Mouse (Mus musculus) bone marrow, adult 2 months (tissue): ENCODE data around the gene Rbp2. TPM values are rescaled to one million over a fixed set of nuclear protein-coding genes. Genes with fewer than 3 reads are reported as not detected.

Experiments
- H3K27ac ChIP-seq: fragments of 200-500 bp; 2 replicates; pipeline ENCODE4 v1.5.1; 2012; ENCODE audit warnings: low read depth, mild to moderate bottlenecking, control low read depth, inconsistent platforms, low read length; ENCODE audit not compliant: control insufficient read depth, poor library complexity, insufficient read depth
- H3K4me1 ChIP-seq: fragments of 200-500 bp; 2 replicates; pipeline ENCODE4 v1.6.1; 2011; ENCODE audit warnings: low read length; ENCODE audit not compliant: control insufficient read depth, insufficient read depth
- H3K4me3 ChIP-seq: fragments of 200-500 bp; replicated peaks from 2 replicates; pipeline ENCODE3; 2011; ENCODE audit warnings: mild to moderate bottlenecking, low read depth, low read length, control low read depth; ENCODE audit not compliant: control insufficient read depth
- CTCF ChIP-seq: fragments of 200-500 bp; IDR thresholded peaks from 2 replicates; pipeline ENCODE4 v1.5.1; 2011; ENCODE audit warnings: low read length, control low read depth; ENCODE audit not compliant: control insufficient read depth, insufficient read depth
- POLR2A ChIP-seq: fragments of 200-500 bp; IDR thresholded peaks from 2 replicates; pipeline ENCODE4 v1.6.1; 2011; ENCODE audit warnings: low read depth, mild to moderate bottlenecking, control low read depth, low read length, borderline replicate concordance; ENCODE audit not compliant: control insufficient read depth
- WGBS: fragments of 180-500 bp; shearing (Covaris S2); methylation state at CpG from one replicate; pipeline ENCODE4 v1.1.7; 2018; 5-methylcytosine and 5-hydroxymethylcytosine counted together
- polyA plus RNA-seq: library from polyadenylated mRNA; stranded (reverse); fragments of >200 nt; gene quantifications from 2 replicates; pipeline ENCODE4 v1.2.4, GENCODE M21; 2011; ENCODE audit warnings: low replicate concordance; ENCODE audit not compliant: missing spikeins, insufficient read depth, insufficient read length

Rbp2 gene
- polyA plus RNA-seq = not detected in 2 replicates

DNA sequence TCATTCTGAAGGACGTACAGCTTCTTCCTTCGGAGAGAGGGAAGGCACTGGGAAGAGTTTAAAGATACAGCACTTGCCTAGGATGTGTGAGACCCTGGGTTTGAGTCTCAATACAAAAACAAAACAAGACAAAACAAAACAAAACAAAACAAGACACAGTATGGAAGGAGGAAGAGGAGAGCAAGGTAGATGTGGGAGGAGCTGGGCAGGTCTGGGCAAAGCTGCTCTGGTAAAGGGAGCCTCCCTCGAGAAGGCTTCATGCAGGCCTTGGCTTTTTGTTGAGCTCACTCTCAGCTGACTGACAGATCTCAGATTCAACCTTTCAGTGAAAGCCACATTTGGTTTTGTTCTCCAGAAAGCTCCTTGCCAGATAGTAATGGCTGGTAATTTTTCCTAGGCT, at the start of gene Rbp2:
Gene Rbp2, plus strand, starts transcription at position 301 of the 400 bp plus-strand sequence.
- WGBS = 88% methylated on average over 3 of the region's 3 CpGs

DNA sequence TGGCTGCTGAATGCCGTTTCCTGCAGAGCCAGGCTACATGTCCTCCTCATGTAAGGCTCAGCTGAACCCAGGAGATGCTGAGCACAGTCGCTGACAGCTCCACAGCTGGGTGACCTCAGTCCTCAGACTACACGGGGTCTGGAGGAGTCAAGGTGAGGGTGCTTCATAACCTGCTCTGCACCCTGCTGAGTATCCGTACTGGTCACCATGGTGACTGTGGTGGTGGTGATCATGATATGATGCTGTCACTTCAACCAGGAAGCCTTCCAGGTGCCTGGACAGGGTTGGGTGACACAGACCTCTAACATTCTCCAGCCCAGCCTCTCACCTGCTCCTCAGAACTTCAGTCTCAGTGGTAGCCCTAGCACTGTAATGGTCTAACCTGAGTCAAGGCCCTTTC, 48.1 kb upstream of the Rbp2 start:
- TF ChIP-seq POLR2A = no peak
- no peak for TF ChIP-seq CTCF
- H3K4me1 ChIP-seq = no peaks in the 10 kb centered on the region
- no peak overlapping the region for H3K4me3 ChIP-seq
- no peak overlapping the region for H3K27ac ChIP-seq
- WGBS = 80% methylated on average over 4 of the region's 4 CpGs

More for the DNA sequence above, at the start of gene Rbp2:
- TF ChIP-seq CTCF (no peak), POLR2A (no peak)
- Histone ChIP-seq H3K27ac (no peak within 1 kb of the TSS), H3K4me1 (no peaks in the 10 kb centered on the region), H3K4me3 (no peak within 1 kb of the TSS)

DNA sequence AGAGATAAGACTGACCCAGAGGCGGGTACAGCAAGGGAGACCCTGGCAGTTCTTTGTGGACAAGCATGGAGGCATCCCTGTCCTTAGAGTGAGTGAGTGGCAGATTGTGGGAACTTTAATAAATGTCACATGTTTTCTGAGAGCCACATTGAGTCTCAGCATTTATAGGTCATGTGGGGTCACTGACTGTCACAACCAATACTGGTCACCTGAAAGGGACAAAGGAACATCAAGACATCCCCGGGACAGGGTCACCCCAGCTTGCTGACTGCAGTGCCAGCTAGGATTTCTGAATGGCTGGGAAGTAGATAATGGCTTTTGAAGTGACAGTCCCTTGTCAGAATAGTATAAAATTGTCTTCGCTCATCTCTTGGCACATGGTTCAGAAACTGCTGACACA, 46.8 kb upstream of the Rbp2 start:
- TF ChIP-seq POLR2A (no peak), CTCF (no peak)
- 74% methylated on average over 3 of the region's 3 CpGs for WGBS
- H3K4me1 ChIP-seq = no peaks in the 10 kb centered on the region

DNA sequence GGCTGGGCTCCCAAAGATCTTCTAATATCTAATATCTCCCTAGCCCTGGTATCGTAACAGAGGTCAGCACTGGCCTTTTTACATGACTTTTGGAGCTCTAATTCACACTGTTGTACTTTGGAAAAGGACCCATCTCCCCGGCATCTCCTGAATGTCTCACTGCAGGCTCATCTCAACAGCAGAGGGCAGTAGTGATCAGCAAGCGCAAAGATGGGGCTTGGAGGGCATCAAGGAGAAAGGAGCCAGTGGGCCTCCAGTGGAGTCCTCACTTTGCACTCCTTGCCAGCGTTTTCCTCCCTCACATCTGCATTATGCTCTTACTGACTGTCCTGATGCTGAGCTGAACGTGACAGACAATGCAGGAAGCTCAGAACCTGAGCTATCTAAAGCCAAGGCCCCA, 43.3 kb upstream of the Rbp2 start:
- H3K27ac ChIP-seq = no peak overlapping the region
- TF ChIP-seq POLR2A = no peak
- TF ChIP-seq CTCF = peak; percentile 26; the same call in 1 of the 2 replicates
- H3K4me1 ChIP-seq = no peaks in the 10 kb centered on the region
- 26% methylated on average over 5 of the region's 5 CpGs for WGBS
- H3K4me3 ChIP-seq = no peak overlapping the region

More for the DNA sequence above, 46.8 kb upstream of the Rbp2 start:
- H3K4me3 ChIP-seq = no peak overlapping the region
- no peak overlapping the region for H3K27ac ChIP-seq

DNA sequence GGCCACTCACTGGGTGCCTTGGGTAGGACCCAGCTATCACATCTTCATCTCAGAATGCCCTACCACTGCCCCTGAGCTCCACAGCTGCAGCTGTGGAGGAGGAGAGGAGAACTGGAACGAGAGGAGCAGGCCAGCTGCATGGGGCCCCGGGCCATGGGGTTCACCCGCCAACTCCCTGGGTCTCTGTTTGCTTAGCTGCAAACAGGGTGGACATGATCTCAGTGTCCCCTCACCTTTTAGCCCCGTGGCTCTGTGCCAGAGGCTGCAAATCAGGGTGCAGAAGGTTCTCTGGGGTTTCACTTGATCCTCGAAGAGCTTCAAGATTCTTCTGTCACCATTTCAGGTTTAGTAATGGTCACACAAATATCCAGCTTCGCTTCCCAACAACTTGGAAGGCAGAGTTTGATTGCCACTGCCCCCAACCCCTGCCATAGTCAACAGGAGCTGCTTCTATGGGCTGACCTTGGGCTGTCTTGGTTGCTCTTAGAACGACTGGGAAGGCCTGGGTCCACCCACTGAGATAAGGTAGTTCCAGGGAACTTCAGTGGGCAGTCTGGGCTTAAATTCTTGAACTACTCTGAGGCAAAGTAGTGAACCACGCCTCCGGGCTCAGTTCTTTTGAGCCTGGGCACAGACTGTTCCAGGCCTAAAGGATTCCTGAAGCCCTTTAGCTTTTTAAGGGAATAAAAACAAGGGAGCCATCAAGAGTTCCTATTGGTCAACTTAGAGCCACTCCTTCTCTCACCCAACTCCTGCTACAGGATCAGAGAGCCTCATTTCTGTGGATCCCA, 40.4 kb upstream of the Rbp2 start:
- TF ChIP-seq CTCF = no peak
- no peak for TF ChIP-seq POLR2A
- no peaks in the 10 kb centered on the region for H3K4me1 ChIP-seq
- no peak overlapping the region; the same call in 1 of the 2 replicates for H3K27ac ChIP-seq
- 70% methylated on average over 9 of the region's 9 CpGs for WGBS
- no peak overlapping the region for H3K4me3 ChIP-seq

DNA sequence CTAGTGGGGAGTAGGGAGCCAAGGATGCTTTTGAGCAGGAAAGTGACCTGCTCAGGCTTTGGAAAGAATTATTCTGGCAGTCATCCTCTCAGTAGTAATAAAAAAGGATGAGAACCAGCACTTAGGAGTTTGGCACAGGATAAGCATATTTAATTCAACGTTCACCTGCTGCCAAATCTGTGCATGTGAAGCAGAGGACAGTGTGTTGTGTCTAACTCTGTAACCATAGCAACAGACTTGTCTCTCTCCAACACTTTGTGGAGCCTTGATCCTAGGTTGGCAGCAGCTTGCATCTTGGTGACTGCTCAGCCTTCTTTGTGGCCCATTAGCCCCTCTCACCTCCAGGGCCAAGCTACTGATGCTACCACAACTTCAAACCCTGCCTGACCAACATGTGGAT, 34.9 kb upstream of the Rbp2 start:
- no peak overlapping the region for H3K27ac ChIP-seq
- no peak for TF ChIP-seq POLR2A
- no peak for TF ChIP-seq CTCF
- H3K4me3 ChIP-seq = no peak overlapping the region
- no peaks in the 10 kb centered on the region for H3K4me1 ChIP-seq
- 87% methylated on average over 1 of the region's 1 CpGs for WGBS

DNA sequence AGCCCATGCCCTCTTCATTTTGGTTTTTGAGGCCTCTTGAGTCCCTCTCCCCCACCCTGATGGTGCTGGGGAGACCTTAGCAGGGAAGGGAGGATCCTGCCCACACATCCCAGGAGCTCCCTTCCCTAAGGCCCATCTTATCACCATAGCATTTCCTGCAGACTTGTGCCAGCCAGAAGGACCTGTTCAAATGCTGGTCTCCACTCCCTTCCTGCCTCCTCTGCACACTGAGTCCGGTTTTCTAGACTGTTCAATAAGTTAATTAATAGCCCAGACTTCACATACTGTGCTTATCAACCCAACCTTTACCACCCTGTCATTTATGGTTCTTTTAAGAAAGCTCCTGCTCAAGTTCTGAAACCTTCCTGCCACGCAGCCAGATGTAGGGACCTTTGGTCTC, 19.2 kb upstream of the Rbp2 start:
- Histone ChIP-seq H3K4me1 (no peaks in the 10 kb centered on the region), H3K27ac (no peak overlapping the region), H3K4me3 (no peak overlapping the region)
- TF ChIP-seq POLR2A = no peak
- TF ChIP-seq CTCF = no peak
- WGBS = 62% methylated on average over 2 of the region's 2 CpGs

DNA sequence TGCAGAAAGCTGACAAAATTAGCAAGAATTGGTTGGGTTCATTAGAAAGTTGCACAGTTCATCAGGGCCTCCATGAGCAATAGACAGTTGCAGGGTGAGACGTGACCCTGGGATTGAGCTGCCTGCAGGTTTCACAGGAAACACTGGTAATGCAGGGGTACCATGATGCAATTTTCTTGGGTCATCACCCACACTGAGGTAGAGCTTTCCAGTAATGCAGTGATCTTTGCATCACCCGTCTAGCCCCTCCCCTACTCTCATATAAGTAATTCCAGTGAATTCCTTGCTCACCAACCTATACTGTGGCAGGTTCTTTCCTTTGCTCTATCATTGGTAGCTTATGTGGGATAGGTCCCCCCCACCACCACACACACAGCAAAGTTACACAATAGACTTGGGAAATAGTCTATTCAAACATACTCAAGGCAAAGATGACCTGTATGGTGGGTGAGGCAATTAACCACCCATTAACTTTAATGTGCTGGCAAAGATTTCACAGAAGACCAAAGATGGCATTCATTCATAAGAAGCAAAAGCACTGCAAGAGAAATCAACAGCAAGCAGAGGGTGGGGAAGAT, 5.7 kb upstream of the Rbp2 start:
- Histone ChIP-seq H3K27ac (no peak overlapping the region), H3K4me3 (no peak overlapping the region), H3K4me1 (no peaks in the 10 kb centered on the region)
- WGBS = 36% methylated on average over 2 of the region's 2 CpGs
- TF ChIP-seq POLR2A (no peak), CTCF (no peak)

DNA sequence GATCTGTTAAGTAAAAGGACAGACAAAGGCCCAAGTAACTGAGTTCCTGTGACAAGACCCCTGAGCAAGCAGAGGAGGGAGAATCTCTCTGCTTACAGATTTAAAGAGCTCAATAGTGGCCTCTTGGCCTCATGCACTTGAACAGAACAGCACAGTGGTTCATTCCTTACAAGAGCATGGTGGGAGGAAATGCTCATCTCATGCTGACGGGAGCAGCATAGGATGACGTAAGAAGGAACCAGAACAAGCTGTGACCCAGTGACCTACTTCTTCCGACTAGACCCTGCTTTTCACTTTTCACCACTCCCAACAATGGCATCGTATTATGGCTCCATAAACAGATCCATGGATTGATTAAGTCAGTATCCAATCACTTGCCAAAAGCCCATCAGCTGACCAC, 3.7 kb upstream of the Rbp2 start:
- 52% methylated on average over 4 of the region's 4 CpGs for WGBS
- Histone ChIP-seq H3K4me1 (no peaks in the 10 kb centered on the region), H3K27ac (no peak overlapping the region), H3K4me3 (no peak overlapping the region)
- TF ChIP-seq CTCF (no peak), POLR2A (no peak)
